Mouse (Mus musculus): Measurements from ENCODE around the gene Gls.

- TF ChIP-seq CTCF (IDR thresholded peaks at IDR 0.05; ENCODE audit: extremely low read depth, insufficient read depth, insufficient read length, insufficient replicate concordance) (no peak), POLR2A (IDR thresholded peaks at IDR 0.05; ENCODE audit: low read depth, low read length) (no peak)
Measured at GRCm38 (mm10) chr1:52251038-52251735, 18.2 kb upstream of the Gls start.

All from spleen, adult 2 months (tissue).